Mouse (Mus musculus): ENCODE results near the gene Snrpc. TPM values are rescaled to one million over a fixed set of nuclear protein-coding genes. Genes with fewer than 3 reads are reported as not detected.

Snrpc gene
- polyA plus RNA-seq, 1 experiment from 2014 or later, result 186 TPM

- Histone ChIP-seq H3K4me2 (ENCODE audit: low read depth, low read length) (peak within 1 kb of the TSS; percentile 90), H3K9me3 (replicated peaks; ENCODE audit: control insufficient read depth, low read length) (no peaks in the 10 kb centered on the region), H3K4me3 (ENCODE audit: low read length) (peak within 1 kb of the TSS; percentile 67), H3K27me3 (ENCODE audit: control insufficient read depth, insufficient read depth, low read length) (no peaks in the 10 kb centered on the region), H3K36me3 (ENCODE audit: control insufficient read depth, insufficient read depth) (peaks cover 13% of the 10 kb centered on the region), H3K4me1 (ENCODE audit: control insufficient read depth, insufficient read depth, low read length) (peaks cover 12% of the 10 kb centered on the region), H3K27ac (ENCODE audit: low read length) (peak within 1 kb of the TSS; percentile 52), H3K9ac (ENCODE audit: low read length) (peak within 1 kb of the TSS; percentile 78)
- ATAC-seq (replicated peaks; ENCODE audit: extremely low read depth, insufficient read depth, low FRiP score), result peak; percentile 87
- under 1% methylated on average over 53 of the region's 54 CpGs for WGBS
Observed at GRCm38 (mm10) chr17:27856265-27856797, 18.4 kb downstream of the Snrpc start, which contains the start of gene Uhrf1bp1. Gene Uhrf1bp1 (plus strand): TSS chr17:27856441.

GRCm38 (mm10) chr17:27856798-27857648 is 19.1 kb downstream of the Snrpc start:
- H3K9ac ChIP-seq (ENCODE audit: low read length), result peak overlapping the region; percentile 78
- peak overlapping the region; percentile 52 for H3K27ac ChIP-seq (ENCODE audit: low read length)
- H3K4me2 ChIP-seq (ENCODE audit: low read depth, low read length), result peak overlapping the region; percentile 90
- 1% methylated on average over 52 of the region's 52 CpGs for WGBS
- peaks cover 10% of the 10 kb centered on the region for H3K36me3 ChIP-seq (ENCODE audit: control insufficient read depth, insufficient read depth)
- peak overlapping the region; percentile 67 for H3K4me3 ChIP-seq (ENCODE audit: low read length)
- peaks cover 12% of the 10 kb centered on the region for H3K4me1 ChIP-seq (ENCODE audit: control insufficient read depth, insufficient read depth, low read length)
- H3K27me3 ChIP-seq (ENCODE audit: control insufficient read depth, insufficient read depth, low read length), result no peaks in the 10 kb centered on the region
- H3K9me3 ChIP-seq (replicated peaks; ENCODE audit: control insufficient read depth, low read length), result no peaks in the 10 kb centered on the region
- ATAC-seq (replicated peaks; ENCODE audit: extremely low read depth, insufficient read depth, low FRiP score), result peak; percentile 77

GRCm38 (mm10) chr17:27857649-27858475 is 19.9 kb downstream of the Snrpc start:
- Histone ChIP-seq H3K9me3 (replicated peaks; ENCODE audit: control insufficient read depth, low read length) (no peaks in the 10 kb centered on the region), H3K4me1 (ENCODE audit: control insufficient read depth, insufficient read depth, low read length) (peaks cover 12% of the 10 kb centered on the region), H3K4me2 (ENCODE audit: low read depth, low read length) (peak overlapping the region; percentile 90), H3K9ac (ENCODE audit: low read length) (peak overlapping the region; percentile 78), H3K4me3 (ENCODE audit: low read length) (peak overlapping the region; percentile 67), H3K27me3 (ENCODE audit: control insufficient read depth, insufficient read depth, low read length) (no peaks in the 10 kb centered on the region), H3K36me3 (ENCODE audit: control insufficient read depth, insufficient read depth) (peaks cover 3% of the 10 kb centered on the region; the same call in 1 of the 2 replicates), H3K27ac (ENCODE audit: low read length) (no peak overlapping the region; the same call in 1 of the 2 replicates)
- 34% methylated on average over 11 of the region's 11 CpGs for WGBS
- ATAC-seq (replicated peaks; ENCODE audit: extremely low read depth, insufficient read depth, low FRiP score), result no peak

GRCm38 (mm10) chr17:27859131-27859530 is 21.2 kb downstream of the Snrpc start:
- no peaks in the 10 kb centered on the region for H3K27me3 ChIP-seq (ENCODE audit: control insufficient read depth, insufficient read depth, low read length)
- H3K27ac ChIP-seq (ENCODE audit: low read length), result no peak overlapping the region
- no peak overlapping the region for H3K9ac ChIP-seq (ENCODE audit: low read length)
- no peaks in the 10 kb centered on the region for H3K36me3 ChIP-seq (ENCODE audit: control insufficient read depth, insufficient read depth)
- no peak for ATAC-seq (replicated peaks; ENCODE audit: extremely low read depth, insufficient read depth, low FRiP score)
- H3K4me2 ChIP-seq (ENCODE audit: low read depth, low read length), result no peak overlapping the region
- 61% methylated on average over 2 of the region's 2 CpGs for whole genome bisulfite sequencing
- no peaks in the 10 kb centered on the region for H3K9me3 ChIP-seq (replicated peaks; ENCODE audit: control insufficient read depth, low read length)
- peaks cover 12% of the 10 kb centered on the region for H3K4me1 ChIP-seq (ENCODE audit: control insufficient read depth, insufficient read depth, low read length)
- no peak overlapping the region for H3K4me3 ChIP-seq (ENCODE audit: low read length)

- 81% methylated on average over 2 of the region's 2 CpGs for WGBS
- no peak overlapping the region for H3K4me2 ChIP-seq (ENCODE audit: low read depth, low read length)
- ATAC-seq (replicated peaks; ENCODE audit: extremely low read depth, insufficient read depth, low FRiP score), result no peak
- no peaks in the 10 kb centered on the region for H3K9me3 ChIP-seq (replicated peaks; ENCODE audit: control insufficient read depth, low read length)
- peaks cover 10% of the 10 kb centered on the region; the same call in 1 of the 2 replicates for H3K4me1 ChIP-seq (ENCODE audit: control insufficient read depth, insufficient read depth, low read length)
- no peaks in the 10 kb centered on the region for H3K27me3 ChIP-seq (ENCODE audit: control insufficient read depth, insufficient read depth, low read length)
- H3K4me3 ChIP-seq (ENCODE audit: low read length), result no peak overlapping the region
- H3K36me3 ChIP-seq (ENCODE audit: control insufficient read depth, insufficient read depth), result no peaks in the 10 kb centered on the region
- H3K9ac ChIP-seq (ENCODE audit: low read length), result no peak overlapping the region
- H3K27ac ChIP-seq (ENCODE audit: low read length), result no peak overlapping the region
Observed at GRCm38 (mm10) chr17:27865461-27865860, 27.5 kb downstream of the Snrpc start.

- H3K27ac ChIP-seq (ENCODE audit: low read length), result no peak overlapping the region
- H3K9ac ChIP-seq (ENCODE audit: low read length), result no peak overlapping the region
- peaks cover 10% of the 10 kb centered on the region; the same call in 1 of the 2 replicates for H3K4me1 ChIP-seq (ENCODE audit: control insufficient read depth, insufficient read depth, low read length)
- no peak overlapping the region for H3K4me3 ChIP-seq (ENCODE audit: low read length)
- WGBS, result 58% methylated on average over 4 of the region's 4 CpGs
- H3K9me3 ChIP-seq (replicated peaks; ENCODE audit: control insufficient read depth, low read length), result no peaks in the 10 kb centered on the region
- no peaks in the 10 kb centered on the region for H3K36me3 ChIP-seq (ENCODE audit: control insufficient read depth, insufficient read depth)
- no peaks in the 10 kb centered on the region for H3K27me3 ChIP-seq (ENCODE audit: control insufficient read depth, insufficient read depth, low read length)
- H3K4me2 ChIP-seq (ENCODE audit: low read depth, low read length), result no peak overlapping the region
- no peak for ATAC-seq (replicated peaks; ENCODE audit: extremely low read depth, insufficient read depth, low FRiP score)
Observed at GRCm38 (mm10) chr17:27866737-27867136, 28.8 kb downstream of the Snrpc start.

- Histone ChIP-seq H3K27me3 (ENCODE audit: control insufficient read depth, insufficient read depth, low read length) (no peaks in the 10 kb centered on the region), H3K4me3 (ENCODE audit: low read length) (no peak overlapping the region), H3K9me3 (replicated peaks; ENCODE audit: control insufficient read depth, low read length) (no peaks in the 10 kb centered on the region), H3K4me1 (ENCODE audit: control insufficient read depth, insufficient read depth, low read length) (peaks cover 6% of the 10 kb centered on the region), H3K9ac (ENCODE audit: low read length) (no peak overlapping the region), H3K4me2 (ENCODE audit: low read depth, low read length) (no peak overlapping the region), H3K27ac (ENCODE audit: low read length) (no peak overlapping the region), H3K36me3 (ENCODE audit: control insufficient read depth, insufficient read depth) (no peaks in the 10 kb centered on the region)
- no peak for ATAC-seq (replicated peaks; ENCODE audit: extremely low read depth, insufficient read depth, low FRiP score)
- 91% methylated on average over 3 of the region's 3 CpGs for WGBS
Observed at GRCm38 (mm10) chr17:27871851-27872250, 33.9 kb downstream of the Snrpc start.

GRCm38 (mm10) chr17:27873583-27873982 is 35.6 kb downstream of the Snrpc start:
- no peak overlapping the region for H3K4me3 ChIP-seq (ENCODE audit: low read length)
- no peak for ATAC-seq (replicated peaks; ENCODE audit: extremely low read depth, insufficient read depth, low FRiP score)
- H3K9ac ChIP-seq (ENCODE audit: low read length), result no peak overlapping the region
- H3K36me3 ChIP-seq (ENCODE audit: control insufficient read depth, insufficient read depth), result no peaks in the 10 kb centered on the region
- H3K9me3 ChIP-seq (replicated peaks; ENCODE audit: control insufficient read depth, low read length), result no peaks in the 10 kb centered on the region
- H3K27ac ChIP-seq (ENCODE audit: low read length), result no peak overlapping the region
- no peaks in the 10 kb centered on the region for H3K27me3 ChIP-seq (ENCODE audit: control insufficient read depth, insufficient read depth, low read length)
- WGBS, result 72% methylated on average over 3 of the region's 3 CpGs
- H3K4me2 ChIP-seq (ENCODE audit: low read depth, low read length), result no peak overlapping the region
- peaks cover 5% of the 10 kb centered on the region for H3K4me1 ChIP-seq (ENCODE audit: control insufficient read depth, insufficient read depth, low read length)
